Mouse (Mus musculus) kidney, embryonic 15.5 days (tissue): Measurements from ENCODE around the gene Hist1h2ae. TPM values are rescaled to one million over a fixed set of nuclear protein-coding genes. Genes with fewer than 3 reads are reported as not detected.
A peak's percentile ranks its signal among the peaks of the same experiment; 100 is the strongest.
"Not testable (repeated sequence)": the region's sequence is repeated elsewhere in the genome, so short reads cannot be mapped to it uniquely, and the experiment has no call there.

Source experiments
- ATAC-seq: fragments of 200-750 bp; cut with Nextera tagmentation; replicated peaks from 2 replicates; pipeline ENCODE4 v1.8.0; 2017; ENCODE audit warnings: moderate TSS enrichment; ENCODE audit not compliant: low FRiP score
- H3K27ac ChIP-seq: fragments of 300-500 bp; sonication (generic); 2 replicates; pipeline ENCODE4 v1.5.1; 2015; ENCODE audit warnings: mild to moderate bottlenecking, inconsistent platforms
- H3K27me3 ChIP-seq: fragments of 300-500 bp; sonication (generic); 2 replicates; pipeline ENCODE4 v1.6.1; 2015; ENCODE audit warnings: inconsistent platforms
- H3K36me3 ChIP-seq: fragments of 300-500 bp; sonication (generic); 2 replicates; pipeline ENCODE4 v1.6.1; 2015; ENCODE audit warnings: inconsistent platforms
- H3K4me1 ChIP-seq: fragments of 300-500 bp; sonication (generic); 2 replicates; pipeline ENCODE4 v1.6.1; 2015; ENCODE audit warnings: inconsistent platforms
- H3K4me2 ChIP-seq: fragments of 300-500 bp; sonication (generic); 2 replicates; pipeline ENCODE4 v1.6.1; 2015; ENCODE audit warnings: moderate library complexity, mild to moderate bottlenecking, inconsistent platforms
- H3K4me3 ChIP-seq: fragments of 300-500 bp; sonication (generic); replicated peaks from 2 replicates; pipeline ENCODE4 v1.5.1; 2015; ENCODE audit warnings: mild to moderate bottlenecking, inconsistent platforms
- H3K9ac ChIP-seq: fragments of 300-500 bp; sonication (generic); 2 replicates; pipeline ENCODE4 v1.6.1; 2015; ENCODE audit warnings: mild to moderate bottlenecking, inconsistent platforms
- H3K9me3 ChIP-seq: fragments of 300-500 bp; sonication (generic); replicated peaks from 2 replicates; pipeline ENCODE4 v1.6.1; 2016; ENCODE audit warnings: inconsistent platforms
- WGBS: fragments of 180-500 bp; shearing (Covaris S2); methylation state at CpG from one replicate; pipeline ENCODE4 v1.1.7; 2015; ENCODE audit warnings: mixed read lengths; 5-methylcytosine and 5-hydroxymethylcytosine counted together
- polyA plus RNA-seq: library from polyadenylated mRNA; unstranded; fragments of >200 nt; fragmentation: Nextera tagmentation; extraction: Ambion mirVana; gene quantifications from 2 replicates; pipeline ENCODE4 v1.2.1, GENCODE M21; 2015

Gene Hist1h2ae
- polyA plus RNA-seq, 1 experiment from 2014 or later, result 84.7 TPM

DNA sequence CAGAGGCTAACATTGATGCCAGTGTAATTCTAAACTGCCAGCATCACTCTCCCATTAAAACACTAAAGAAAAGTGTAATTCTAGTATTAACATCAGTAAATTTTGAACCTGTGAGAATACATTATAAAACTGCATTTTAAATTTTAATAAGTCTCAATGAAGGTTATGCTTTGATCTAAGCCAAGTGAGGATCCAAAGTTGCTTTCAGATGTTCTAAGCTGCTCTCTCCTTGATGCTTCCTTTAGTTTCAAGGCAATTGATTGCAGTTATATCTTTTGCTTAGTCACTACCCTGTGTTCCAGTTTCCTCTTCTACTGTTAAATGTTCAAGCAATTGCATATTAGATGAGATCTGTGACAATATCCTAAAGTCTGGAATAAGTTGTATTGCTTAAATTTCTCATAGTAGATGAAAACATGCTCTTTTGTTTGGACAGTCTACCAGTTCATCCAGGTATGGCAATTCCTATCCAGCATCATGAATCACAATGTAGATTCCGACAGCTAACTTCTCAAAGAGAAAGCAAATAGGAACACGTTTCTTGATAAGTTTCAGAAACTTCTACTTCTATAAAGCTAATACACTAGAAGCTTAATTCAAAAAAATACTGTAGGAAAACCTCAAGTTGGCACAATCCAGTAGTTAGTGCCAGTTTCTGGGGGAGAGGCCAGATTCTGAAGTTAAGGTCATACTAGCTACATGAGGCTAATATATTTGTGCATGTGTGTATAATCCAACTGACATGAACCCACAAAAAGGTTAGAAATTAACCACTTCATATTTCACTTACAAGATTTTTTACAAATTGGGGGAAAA, 1.4 kb upstream of the Hist1h2ae start:
- WGBS, result 21% methylated on average over 2 of the region's 2 CpGs
- H3K4me1 ChIP-seq, result peaks cover 26% of the 10 kb centered on the region
- no peak for ATAC-seq

DNA sequence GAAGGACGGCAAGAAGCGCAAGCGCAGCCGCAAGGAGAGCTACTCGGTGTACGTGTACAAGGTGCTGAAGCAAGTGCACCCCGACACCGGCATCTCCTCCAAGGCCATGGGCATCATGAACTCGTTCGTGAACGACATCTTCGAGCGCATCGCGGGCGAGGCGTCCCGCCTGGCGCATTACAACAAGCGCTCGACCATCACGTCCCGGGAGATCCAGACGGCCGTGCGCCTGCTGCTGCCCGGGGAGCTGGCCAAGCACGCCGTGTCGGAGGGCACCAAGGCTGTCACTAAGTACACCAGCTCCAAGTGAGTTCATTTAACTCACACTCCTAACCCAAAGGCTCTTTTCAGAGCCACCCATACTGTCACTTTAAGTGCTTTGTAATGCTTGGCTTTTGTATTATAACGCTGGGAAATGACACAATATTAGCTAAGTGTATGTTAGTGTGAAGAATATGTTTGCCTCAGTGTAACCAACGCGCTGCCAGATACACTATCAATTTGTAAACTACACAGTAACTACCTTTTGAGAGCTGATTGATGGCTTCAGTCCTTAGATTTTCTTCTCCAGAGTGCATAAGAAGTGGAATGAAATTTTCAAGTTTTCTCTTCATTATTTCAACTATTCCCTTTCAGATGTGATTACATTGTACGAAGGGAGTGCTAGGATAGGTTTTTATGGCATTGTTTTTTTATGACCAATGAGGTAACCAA, 641 bp upstream of the Hist1h2ae start:
- not testable (repeated sequence) for ATAC-seq, H3K36me3 ChIP-seq, H3K9me3 ChIP-seq, H3K27me3 ChIP-seq
- peaks cover 18% of the 10 kb centered on the region; the same call in 1 of the 2 replicates for H3K4me1 ChIP-seq
- peak overlapping the region; percentile 53 for H3K4me3 ChIP-seq
- under 1% methylated on average over 15 of the region's 34 CpGs for WGBS
- H3K9ac ChIP-seq, result peak overlapping the region; percentile 63
- H3K27ac ChIP-seq, result peak overlapping the region; percentile 98
- peak overlapping the region; percentile 68 for H3K4me2 ChIP-seq

More for the DNA sequence above, 1.4 kb upstream of the Hist1h2ae start:
- H3K27me3 ChIP-seq, result no peaks in the 10 kb centered on the region
- H3K4me3 ChIP-seq, result peak overlapping the region; percentile 53
- peak overlapping the region; percentile 68 for H3K4me2 ChIP-seq
- no peaks in the 10 kb centered on the region for H3K9me3 ChIP-seq
- H3K36me3 ChIP-seq, result no peaks in the 10 kb centered on the region
- H3K27ac ChIP-seq, result peak overlapping the region; percentile 98
- H3K9ac ChIP-seq, result peak overlapping the region; percentile 63

DNA sequence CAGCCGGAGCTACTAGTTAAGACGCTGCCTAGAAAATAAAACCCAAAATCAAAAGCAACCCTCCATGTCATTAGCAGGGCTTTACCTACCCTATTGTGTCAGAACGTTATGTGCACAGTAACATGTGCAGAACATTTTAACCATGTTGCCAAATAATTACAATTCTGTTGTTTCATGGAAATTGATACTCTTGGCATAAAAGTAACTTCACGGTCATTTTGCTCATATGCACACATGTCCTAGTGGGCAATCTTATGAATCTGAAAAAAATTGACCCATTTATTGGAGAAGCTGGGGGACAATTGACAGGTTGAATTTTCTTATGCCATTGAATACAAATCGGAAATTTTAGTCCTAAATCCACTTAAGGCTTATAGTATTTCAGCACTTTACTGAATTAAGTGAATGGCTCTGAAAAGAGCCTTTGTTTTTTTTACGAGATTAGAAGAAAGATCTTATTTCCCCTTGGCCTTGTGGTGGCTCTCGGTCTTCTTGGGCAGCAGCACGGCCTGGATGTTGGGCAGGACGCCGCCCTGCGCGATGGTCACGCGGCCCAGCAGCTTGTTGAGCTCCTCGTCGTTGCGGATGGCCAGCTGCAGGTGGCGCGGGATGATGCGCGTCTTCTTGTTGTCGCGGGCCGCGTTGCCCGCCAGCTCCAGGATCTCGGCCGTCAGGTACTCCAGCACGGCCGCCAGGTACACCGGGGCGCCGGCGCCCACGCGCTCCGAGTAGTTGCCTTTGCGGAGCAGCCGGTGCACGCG, 579 bp downstream of the Hist1h2ae start:
- not testable (repeated sequence) for H3K27me3 ChIP-seq, ATAC-seq, H3K9me3 ChIP-seq, H3K36me3 ChIP-seq
- H3K4me3 ChIP-seq, result peak overlapping the region; percentile 53
- peaks cover 14% of the 10 kb centered on the region; the same call in 1 of the 2 replicates for H3K4me1 ChIP-seq
- WGBS, result under 1% methylated on average over 26 of the region's 41 CpGs
- H3K9ac ChIP-seq, result peak overlapping the region; percentile 43
- peak overlapping the region; percentile 98 for H3K27ac ChIP-seq
- peak overlapping the region; percentile 68 for H3K4me2 ChIP-seq

DNA sequence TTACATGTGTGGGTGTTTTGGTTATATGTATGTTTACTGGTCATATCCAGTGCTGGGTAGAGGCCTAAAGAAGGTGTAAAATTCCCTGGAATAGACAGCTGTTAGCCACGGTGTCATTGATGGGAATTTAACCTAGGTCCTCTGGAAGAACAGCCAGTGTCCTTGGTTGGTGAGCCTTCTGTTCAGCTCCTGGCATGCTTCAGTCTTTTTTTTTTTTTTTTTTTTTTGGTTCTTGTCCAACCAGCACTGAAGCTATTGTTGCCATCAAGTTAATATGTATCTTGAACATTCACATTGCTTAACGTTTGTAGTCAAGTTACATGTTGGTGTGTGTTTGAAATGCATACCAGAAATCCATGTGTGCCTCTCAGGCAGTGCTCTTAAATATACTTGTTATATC, 6.5 kb downstream of the Hist1h2ae start:
- 0 out of 2 replicates have a peak, but pooled peaks cover 4% of the 10 kb centered on the region for H3K4me1 ChIP-seq
- WGBS, result 88% methylated on average over 2 of the region's 2 CpGs
- H3K9ac ChIP-seq, result no peak overlapping the region
- H3K27ac ChIP-seq, result peak overlapping the region; percentile 99
- no peak overlapping the region for H3K4me2 ChIP-seq
- no peaks in the 10 kb centered on the region for H3K36me3 ChIP-seq
- no peak for ATAC-seq
- H3K9me3 ChIP-seq, result no peaks in the 10 kb centered on the region
- no peak overlapping the region for H3K4me3 ChIP-seq
- H3K27me3 ChIP-seq, result no peaks in the 10 kb centered on the region

DNA sequence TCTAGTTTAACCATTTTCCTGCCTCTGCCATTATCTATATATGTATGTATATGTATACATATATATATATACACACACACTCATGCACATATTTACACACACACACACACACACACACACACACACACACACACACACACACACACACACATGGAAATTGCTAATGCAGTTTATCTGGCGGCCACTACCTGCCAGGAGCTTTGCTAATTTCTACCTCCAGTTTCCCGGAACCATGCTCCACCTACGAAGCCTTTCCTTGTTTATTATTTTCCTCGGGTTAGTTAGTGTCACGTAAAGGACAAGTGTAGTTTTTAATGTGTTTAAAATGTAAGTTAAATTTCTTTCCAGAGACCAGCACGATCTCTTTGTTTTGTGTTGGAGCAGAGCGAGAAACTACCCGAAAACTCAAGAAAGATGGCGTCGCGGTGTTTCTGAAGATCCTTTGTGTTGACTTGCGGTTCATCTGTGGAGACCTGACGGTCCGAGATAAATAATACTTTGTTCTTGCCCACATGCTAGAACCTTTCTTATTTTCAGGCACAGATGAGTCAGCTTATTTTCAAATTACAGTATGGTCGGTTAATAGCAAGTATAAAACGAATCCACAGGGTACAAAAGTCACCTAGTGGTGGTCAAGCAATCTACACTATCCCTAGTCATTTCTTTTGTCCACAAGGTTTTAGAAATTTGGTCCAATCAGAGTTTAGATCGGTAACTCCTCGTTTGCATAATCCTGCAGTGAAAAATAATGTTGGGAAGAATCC, 8.1 kb downstream of the Hist1h2ae start:
- no peaks in the 10 kb centered on the region for H3K27me3 ChIP-seq
- peak overlapping the region; percentile 48 for H3K9ac ChIP-seq
- peak overlapping the region; percentile 48 for H3K4me3 ChIP-seq
- H3K4me2 ChIP-seq, result peak overlapping the region; percentile 69
- H3K4me1 ChIP-seq, result 0 out of 2 replicates have a peak, but pooled peaks cover 3% of the 10 kb centered on the region
- no peaks in the 10 kb centered on the region for H3K36me3 ChIP-seq
- H3K27ac ChIP-seq, result peak overlapping the region; percentile 99
- peak; percentile 62 for ATAC-seq
- WGBS, result 3% methylated on average over 18 of the region's 18 CpGs
- no peaks in the 10 kb centered on the region for H3K9me3 ChIP-seq

DNA sequence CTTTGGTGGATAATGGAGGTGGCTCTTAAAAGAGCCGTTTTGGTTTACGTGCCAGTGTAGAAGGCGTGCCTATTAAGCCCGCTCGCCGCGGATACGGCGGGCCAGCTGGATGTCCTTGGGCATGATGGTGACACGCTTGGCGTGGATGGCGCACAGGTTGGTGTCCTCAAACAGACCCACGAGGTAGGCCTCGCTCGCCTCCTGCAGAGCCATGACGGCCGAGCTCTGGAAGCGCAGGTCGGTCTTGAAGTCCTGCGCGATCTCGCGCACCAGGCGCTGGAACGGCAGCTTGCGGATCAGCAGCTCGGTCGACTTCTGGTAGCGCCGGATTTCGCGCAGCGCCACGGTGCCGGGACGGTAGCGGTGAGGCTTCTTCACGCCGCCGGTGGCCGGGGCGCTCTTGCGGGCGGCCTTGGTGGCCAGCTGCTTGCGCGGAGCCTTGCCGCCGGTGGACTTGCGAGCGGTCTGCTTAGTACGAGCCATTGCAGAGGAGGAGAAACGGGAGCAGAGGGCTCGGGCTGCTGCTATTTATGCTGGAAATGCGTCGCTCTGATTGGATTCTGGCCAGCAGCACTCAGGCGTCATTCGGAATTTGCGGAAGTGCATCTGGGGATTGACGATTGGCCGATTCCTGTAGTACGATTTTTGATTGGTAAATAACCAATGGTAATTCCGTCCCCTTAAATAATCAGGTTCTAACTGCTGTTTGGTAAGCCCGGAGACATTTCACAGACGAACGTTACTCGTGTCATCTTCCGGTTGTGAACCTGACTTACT, 8.9 kb downstream of the Hist1h2ae start, which contains the start of gene Hist1h3e:
Gene Hist1h3e, minus strand, starts transcription at position 487 of the 777 bp plus-strand sequence.
- peak within 1 kb of the TSS; percentile 48 for H3K4me3 ChIP-seq
- H3K9ac ChIP-seq, result peak within 1 kb of the TSS; percentile 55
- H3K4me2 ChIP-seq, result peak within 1 kb of the TSS; percentile 69
- H3K27ac ChIP-seq, result peak within 1 kb of the TSS; percentile 99
- not testable (repeated sequence) for H3K9me3 ChIP-seq, H3K36me3 ChIP-seq, H3K4me1 ChIP-seq, H3K27me3 ChIP-seq
- under 1% methylated on average over 57 of the region's 67 CpGs for WGBS
- ATAC-seq, result peak; percentile 97

DNA sequence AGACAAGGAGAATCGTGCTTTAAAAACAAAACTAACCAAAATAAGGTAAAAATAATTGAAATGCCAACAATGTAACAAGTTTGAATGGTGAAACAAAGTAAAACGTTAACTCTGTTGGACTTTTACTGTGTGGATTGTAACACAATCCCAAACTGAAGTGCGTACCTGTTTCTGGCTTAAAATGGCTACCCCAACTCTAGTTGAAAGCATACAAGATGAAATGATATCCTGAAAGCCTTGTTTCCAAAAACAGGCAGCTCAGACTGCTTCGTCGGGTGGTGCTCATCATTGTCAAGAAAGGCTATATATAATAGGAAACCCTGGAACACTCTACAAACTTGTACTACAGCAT, 9.5 kb downstream of the Hist1h2ae start:
- H3K9me3 ChIP-seq, H3K36me3 ChIP-seq, H3K4me1 ChIP-seq, ATAC-seq, H3K27me3 ChIP-seq: not testable (repeated sequence)
- H3K4me3 ChIP-seq, result peak overlapping the region; percentile 48
- peak overlapping the region; percentile 55; the same call in 1 of the 2 replicates for H3K9ac ChIP-seq
- H3K4me2 ChIP-seq, result peak overlapping the region; percentile 69
- WGBS, result 0% methylated on average over 2 of the region's 5 CpGs
- peak overlapping the region; percentile 99 for H3K27ac ChIP-seq

DNA sequence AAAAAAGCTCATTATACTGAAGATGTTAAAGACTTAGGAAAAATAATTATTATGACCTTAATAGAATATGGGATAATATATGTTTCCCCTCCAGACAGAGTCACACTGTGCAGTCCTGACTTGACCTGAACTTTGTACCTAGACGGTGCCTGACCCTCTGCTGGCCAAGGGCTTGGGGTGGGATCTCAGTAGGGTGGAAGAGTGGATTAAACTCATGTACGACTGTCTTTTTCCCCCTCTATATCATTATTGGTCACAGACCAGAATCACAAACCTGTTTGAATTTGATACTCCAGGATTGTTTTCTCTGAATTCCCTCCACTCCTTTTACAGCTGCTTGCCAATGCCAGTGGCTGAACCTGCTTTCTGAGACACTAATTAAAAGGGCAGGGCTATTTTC, 10.3 kb downstream of the Hist1h2ae start:
- not testable (repeated sequence) for H3K4me1 ChIP-seq, H3K36me3 ChIP-seq, H3K9me3 ChIP-seq, ATAC-seq, H3K9ac ChIP-seq, H3K27me3 ChIP-seq
- H3K4me2 ChIP-seq, result peak overlapping the region; percentile 27
- H3K4me3 ChIP-seq, result peak overlapping the region; percentile 11; the same call in 1 of the 2 replicates
- H3K27ac ChIP-seq, result peak overlapping the region; percentile 71; the same call in 1 of the 2 replicates
- whole genome bisulfite sequencing, result 14% methylated on average over 2 of the region's 2 CpGs

DNA sequence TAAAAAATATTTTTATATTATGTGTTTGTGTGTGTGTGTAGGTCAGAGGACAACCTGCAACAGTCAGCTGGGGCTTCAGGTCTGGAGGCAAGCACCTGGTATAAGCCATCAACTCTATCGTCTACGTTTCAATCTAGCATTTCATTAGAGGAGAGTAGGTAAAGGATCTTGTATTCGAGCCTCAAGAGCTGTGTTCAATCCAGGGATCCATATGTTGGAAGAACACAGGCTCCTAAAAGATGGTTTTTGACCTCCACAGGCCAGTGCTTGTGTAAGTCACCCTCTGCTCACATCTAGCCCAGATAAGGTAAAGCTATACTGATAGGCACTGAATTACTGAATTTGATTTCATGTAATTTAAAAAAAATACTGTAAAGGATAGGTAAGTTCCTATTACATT, 14.1 kb downstream of the Hist1h2ae start:
- Histone ChIP-seq H3K4me1 (peaks cover 20% of the 10 kb centered on the region), H3K9me3 (no peaks in the 10 kb centered on the region), H3K27ac (peak overlapping the region; percentile 99), H3K4me3 (no peak overlapping the region), H3K9ac (no peak overlapping the region), H3K27me3 (no peaks in the 10 kb centered on the region), H3K4me2 (peak overlapping the region; percentile 87), H3K36me3 (no peaks in the 10 kb centered on the region)
- WGBS, result 61% methylated on average over 3 of the region's 3 CpGs
- ATAC-seq, result no peak

DNA sequence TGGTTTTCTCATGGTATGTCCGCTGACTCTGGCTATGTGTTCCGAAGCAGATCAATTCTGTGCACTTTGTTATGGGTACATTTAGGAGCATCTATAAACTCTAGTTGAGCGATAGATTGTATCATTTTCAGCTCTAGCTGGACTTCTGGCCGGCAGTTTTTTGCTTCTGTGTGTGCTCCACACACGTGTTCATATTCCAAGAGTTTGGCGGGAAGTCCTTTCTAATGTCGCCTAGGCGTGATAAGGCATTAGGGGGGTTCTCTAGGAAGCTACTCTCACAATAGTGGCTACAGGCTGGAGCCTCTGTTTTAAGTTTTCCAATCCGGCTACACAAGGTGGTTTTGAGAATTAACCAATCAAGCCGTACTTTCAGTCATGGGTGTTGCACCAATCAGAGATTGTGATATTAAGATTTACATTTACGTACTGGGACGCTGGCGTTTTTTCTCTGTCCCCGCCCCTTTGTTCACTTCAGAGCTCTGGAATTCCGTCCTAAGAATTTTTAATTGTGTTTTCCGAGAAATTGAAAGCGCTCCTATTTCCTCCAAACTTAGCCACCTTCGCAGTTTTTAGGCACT, 15.1 kb downstream of the Hist1h2ae start:
- Histone ChIP-seq H3K9me3 (no peaks in the 10 kb centered on the region), H3K27me3 (no peaks in the 10 kb centered on the region), H3K36me3 (no peaks in the 10 kb centered on the region), H3K27ac (peak overlapping the region; percentile 99), H3K4me2 (peak overlapping the region; percentile 87), H3K4me3 (peak overlapping the region; percentile 63), H3K4me1 (peaks cover 22% of the 10 kb centered on the region), H3K9ac (peak overlapping the region; percentile 87)
- peak; percentile 82 for ATAC-seq
- under 1% methylated on average over 18 of the region's 18 CpGs for WGBS
